Mouse (Mus musculus) left cerebral cortex, adult 11 months (tissue): ENCODE measurements around the gene Psma6.
"Not testable (repeated sequence)": the region's sequence is repeated elsewhere in the genome, so short reads cannot be mapped to it uniquely, and the experiment has no call there.

ENCODE experiments used
- DNase-seq: peaks from one replicate; pipeline ENCODE4 v3.0.0; 2022; ENCODE audit warnings: low spot score

Gene Psma6

DNA sequence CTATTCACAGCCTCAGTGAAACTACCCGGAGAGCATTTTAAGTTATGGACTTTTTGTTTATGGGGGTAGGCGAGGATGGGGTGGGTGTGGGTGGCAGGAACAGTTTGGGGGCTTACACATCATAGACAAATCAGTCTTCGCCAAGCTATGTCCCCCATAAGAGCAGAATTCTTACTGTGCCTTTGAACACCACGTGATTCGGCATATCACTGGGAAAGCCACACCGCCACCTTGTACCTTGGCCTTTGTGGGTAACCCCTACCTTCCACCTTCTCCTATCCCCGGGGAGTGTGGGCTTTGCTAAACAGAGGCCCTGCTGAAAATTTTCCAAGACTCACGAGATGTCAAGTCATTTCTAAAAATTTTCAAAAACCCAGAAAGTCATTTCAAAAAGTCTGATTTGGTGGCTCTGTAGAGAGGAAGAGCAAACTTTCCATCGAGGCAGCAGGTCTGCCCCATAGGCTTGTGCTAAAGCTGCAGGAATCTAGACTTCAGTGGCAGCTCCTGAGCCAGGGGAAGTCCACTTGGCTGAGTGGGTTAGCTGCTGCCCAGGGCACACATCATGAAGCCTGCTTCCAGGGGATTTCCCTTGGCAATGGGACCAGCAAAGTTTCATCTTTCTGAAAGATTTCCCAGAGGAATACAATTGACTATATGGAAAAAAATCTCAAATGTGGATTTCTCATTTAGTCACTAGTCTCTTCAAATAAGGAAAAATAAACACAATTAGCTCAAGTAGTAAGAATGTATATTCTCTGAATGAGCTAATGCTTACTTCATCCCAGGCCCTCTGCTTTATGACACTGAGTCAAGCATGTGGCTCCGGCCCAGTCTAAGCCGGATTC is 8.9 kb downstream of the Psma6 start:
- DNase-seq: no peak

DNA sequence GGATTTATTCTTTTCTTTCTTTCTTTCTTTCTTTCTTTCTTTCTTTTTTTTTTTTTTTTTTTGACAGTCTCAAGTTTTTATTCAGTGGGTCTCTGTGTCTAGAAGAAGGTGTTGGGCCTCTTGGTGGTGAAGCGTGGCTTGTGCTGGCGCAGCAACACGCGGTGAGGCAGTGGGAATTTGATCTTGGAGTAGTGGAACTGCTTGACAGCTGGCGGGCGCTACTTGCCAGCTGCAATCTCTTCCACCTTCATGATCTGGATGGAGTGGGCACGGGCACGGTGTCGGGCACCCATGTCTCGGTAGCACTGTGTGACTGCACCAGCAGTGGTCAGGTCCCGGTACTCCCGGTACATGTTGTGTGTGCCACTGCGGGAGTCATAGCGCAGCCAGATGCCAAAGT is 11.6 kb downstream of the Psma6 start:
- DNase-seq: not testable (repeated sequence)

DNA sequence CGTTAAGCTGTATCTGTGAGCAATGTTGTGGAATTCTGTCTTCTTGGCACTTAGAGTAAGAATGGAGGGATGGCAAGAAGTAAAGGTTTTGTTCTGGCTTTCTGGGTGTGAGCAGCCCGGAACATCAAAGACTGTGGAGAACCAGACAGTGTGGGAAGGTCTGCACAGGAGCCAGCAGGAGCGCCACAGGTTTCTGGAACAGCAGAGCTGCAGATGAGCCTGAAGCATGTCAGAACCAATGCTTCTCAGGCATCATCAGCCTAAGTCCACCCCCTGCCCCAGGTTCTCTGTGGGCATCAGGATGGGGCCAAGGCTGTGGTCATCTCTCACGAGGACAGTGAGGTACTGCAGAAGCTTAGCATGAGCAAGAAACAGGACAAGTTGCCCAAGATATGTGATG is 12.5 kb downstream of the Psma6 start:
- DNase-seq: no peak

DNA sequence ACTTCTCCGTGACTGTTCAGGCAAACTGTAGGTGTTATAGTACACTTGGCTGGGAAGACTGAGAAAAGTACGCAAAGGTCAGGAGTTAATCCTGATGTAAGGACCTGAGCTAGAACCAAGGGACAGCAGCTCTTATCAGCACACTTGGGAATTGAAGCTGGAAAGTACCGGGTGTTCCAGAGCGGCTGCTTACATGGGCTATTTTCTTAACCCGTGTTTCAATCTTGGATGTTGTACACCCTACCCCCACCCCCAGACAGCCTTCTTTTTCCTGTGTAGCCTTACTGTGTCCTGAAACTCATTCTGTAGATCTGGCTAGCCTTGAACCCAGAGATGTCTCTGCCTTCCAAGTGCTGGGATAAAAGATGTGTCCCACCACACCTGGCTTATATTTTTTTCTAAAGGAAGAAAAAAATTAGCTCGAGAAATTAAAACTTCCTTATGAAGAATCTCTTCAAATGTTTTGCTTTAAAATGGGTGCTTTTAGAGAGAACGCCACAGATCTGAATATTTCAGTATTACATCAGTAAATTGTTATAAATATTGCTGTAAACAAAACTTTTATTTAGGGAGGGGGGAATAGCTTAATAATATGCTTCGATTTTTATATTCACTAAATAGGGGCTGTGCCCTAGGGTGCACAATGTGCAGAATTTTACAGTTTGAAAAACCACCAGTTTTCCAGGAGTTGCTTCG is 13.7 kb downstream of the Psma6 start:
- no peak for DNase-seq

DNA sequence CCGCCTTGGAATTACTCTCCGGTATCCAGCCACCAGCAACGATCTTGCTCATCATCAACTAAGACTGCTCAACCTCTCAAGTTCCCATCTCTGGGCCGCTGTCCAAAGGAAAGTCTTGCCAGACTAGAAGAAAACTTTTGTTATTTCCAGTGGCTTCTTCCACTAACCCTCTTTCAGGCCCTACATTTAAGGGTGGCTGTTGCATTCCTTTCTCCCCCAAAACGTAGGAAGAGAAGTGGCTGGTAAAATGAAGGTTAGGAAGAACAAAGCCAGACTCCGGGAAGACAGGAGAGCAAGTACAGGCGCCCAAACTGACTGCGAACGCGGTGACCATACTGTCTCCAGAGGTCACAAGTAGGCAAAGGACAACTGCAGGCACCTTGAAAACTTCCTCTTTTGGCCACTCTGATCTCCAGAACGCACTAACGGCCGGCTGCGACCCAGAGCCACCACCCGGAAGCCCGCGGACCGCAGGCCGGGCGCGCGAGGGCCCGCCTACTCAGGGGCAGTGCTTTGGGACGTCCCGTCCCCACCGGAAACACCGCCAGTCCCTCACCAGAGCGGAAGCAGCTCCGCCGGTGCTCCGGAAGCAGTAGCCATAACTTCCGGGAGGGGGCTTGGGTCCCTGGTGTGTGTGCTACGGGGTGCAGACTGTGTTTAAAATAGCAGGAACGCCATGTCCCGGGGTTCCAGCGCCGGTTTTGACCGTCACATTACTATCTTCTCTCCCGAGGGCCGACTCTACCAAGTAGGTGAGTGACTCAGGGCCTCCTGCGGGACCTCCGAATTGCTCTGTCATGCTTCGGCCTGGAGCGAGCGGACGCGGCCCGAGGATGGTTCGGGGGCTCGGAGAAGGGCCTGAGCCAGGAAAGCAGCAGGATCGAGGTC is 14.5 kb downstream of the Psma6 start:
- peak; percentile 84 for DNase-seq

DNA sequence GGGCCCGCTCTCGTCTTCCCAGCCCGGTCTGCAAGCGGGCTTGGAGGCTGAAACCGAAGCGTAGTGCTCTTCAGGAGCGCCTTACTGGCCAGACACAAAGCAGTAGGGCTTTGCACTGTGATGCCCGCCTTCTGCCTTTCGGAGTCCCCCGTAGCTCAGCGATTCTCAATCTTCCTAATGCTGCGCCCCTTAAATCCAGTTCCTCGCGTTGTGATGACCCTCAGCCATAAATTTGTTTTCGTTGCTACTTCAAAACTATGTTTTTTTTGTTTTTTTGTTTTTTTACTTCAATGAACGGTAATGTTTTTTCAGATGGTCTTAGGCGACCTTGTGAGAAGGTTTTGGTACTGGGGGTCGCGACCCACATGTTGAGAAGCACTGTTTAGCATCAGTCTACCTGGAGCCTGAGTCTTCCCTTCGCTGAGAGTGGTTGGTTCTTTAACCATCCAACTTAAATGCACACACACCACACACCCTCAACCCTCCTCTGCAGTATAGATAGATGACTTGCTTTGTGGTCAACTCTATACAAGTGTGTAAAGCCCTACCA is 15.2 kb downstream of the Psma6 start:
- DNase-seq: no peak

DNA sequence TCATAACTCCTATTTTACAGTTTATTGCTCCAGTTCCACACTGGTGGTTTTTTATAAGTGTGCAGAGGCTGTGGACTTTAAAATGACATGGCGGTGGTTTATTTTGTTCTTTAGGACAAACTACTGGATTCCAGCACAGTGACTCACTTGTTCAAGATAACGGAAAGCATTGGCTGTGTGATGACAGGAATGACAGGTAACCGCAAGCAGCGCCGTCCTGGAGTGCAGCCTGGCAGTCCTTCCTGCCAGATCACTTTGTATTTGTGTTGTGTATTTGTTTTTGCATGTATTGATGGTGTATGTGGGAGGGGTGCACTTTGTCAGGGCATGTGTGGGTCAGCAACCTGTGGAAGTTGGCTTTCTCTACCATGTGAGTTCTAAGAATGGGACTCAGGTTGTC is 23.9 kb downstream of the Psma6 start:
- no peak for DNase-seq

DNA sequence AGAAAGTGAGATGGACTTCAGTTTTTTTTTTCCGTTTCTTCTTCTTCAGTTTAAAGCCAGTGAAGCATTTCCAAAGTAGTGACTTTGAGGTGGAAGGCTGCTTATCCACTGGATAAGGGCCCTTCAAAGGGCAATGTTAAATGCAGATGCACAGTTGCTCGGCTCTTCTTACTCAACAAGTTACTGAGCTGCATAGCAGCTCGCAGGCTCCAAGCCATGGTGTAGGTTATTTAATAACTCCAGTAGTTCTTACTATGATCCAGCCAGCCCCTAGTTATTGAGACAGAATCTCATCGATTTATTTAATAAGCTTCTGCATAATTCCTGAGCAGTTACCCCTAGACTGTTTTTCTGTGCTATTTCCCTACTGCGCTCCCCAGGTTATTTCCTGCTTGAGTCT is 31.2 kb downstream of the Psma6 start:
- DNase-seq: no peak

DNA sequence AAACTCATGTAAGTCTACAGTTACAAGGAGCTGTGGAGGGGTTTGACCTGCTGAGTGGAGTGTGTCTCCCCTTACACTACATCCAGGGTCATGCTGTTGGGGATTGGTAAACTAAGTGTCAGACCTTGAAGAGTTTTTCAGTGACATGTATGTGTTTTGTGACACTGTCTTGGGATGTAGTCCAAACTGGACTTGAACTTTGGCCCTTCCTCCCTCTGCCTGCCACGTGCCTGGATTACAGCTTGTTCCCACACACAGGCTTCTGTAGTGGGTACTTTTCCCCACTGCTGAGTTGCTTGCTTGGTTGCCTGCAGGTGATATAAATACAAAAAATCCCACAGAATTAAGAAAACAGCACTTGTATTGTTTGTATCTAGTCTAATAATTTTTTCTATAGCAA is 31.7 kb downstream of the Psma6 start:
- no peak for DNase-seq

DNA sequence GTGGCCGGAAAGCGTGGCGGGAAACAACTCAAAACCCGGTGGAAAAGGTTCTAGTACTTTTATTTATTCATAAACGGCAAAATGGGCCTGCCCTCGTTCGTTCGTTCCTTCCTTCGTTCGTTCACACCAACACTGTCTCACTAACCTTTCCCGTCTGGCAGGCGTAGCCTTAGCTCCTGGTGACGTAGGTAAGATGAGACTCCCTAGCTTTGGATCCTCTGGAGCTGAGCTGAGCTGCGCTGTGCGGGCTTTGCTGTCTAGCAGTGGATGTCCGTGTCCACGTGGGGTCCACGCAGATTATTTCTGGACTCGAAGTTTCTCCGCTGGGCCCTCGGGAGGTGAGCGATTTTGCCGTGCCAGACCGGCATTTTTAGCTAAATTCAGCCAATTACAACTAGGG is 36.2 kb downstream of the Psma6 start:
- no peak for DNase-seq

DNA sequence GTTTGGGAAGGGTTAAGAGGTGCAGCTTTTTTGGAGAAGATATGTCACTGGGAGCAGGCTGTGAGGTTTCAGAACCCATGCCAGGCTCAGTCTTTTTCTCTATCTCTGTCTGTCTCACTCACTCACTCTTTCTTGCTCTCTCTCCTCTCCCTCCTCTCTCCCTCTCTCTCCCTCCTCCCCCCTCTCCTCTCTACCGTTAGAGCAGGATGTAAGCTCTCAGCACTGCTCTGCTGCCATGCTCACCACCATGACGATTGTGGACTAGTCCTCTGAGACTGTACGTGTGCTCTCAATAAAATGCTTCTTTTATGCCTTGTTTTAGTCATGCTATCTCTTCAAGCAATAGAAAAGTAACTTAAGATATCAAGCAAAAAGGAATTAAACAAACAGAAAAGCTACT is 38.0 kb downstream of the Psma6 start:
- no peak for DNase-seq

DNA sequence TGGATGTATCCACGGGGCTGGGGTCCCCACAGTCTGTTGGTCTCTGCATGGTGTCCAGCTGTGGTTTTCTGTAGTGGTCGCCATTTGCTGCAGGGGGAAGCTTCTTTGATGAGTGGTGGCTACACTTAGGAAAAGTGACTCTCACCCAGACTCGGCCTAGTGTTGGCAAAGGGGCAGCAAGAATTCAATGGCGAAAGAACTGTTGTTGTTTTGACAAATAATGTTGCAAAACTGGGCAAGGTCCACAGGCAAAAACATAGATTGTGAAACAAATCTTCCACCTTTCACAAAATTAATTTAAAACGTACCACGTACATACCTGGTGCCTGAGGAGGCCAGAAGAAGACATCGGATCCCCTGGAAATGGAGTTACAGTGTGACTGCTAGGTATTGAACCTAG is 42.3 kb downstream of the Psma6 start:
- no peak for DNase-seq

DNA sequence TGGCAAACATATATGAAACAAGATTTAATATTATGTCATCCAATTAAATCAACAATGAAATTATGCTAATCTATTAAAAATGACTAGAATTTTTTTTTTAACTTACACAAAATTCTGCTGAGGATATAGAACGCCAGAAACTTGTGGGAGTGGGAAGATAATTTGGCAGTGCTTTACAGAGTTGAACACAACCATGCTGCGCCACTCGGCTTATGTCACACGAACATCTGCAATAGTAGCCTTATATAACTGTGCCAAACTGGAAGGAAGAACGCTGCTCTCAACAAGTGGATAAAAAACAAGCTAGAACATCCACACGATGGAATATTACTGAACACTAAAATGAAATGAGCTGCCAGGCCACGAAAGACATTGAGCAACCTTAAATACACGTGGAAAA is 45.2 kb downstream of the Psma6 start:
- no peak for DNase-seq

DNA sequence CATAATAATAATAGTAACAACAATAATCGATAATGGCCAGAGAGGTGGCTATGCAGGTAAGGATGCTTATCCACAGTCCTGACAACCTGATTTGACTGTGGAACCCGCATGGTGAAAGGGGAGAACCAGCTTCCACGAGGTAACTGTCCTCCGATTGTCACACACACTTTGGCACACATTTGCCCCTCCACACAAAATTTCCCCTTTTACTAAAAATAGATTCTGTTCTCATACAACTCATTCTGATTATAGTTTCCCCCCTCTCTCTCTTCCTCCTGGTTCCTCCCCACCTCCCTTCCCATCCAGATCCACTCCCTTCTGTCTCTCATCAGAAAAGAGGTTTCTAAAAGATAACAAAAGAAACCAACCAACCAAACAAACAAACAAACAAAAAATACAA is 45.9 kb downstream of the Psma6 start:
- no peak for DNase-seq

DNA sequence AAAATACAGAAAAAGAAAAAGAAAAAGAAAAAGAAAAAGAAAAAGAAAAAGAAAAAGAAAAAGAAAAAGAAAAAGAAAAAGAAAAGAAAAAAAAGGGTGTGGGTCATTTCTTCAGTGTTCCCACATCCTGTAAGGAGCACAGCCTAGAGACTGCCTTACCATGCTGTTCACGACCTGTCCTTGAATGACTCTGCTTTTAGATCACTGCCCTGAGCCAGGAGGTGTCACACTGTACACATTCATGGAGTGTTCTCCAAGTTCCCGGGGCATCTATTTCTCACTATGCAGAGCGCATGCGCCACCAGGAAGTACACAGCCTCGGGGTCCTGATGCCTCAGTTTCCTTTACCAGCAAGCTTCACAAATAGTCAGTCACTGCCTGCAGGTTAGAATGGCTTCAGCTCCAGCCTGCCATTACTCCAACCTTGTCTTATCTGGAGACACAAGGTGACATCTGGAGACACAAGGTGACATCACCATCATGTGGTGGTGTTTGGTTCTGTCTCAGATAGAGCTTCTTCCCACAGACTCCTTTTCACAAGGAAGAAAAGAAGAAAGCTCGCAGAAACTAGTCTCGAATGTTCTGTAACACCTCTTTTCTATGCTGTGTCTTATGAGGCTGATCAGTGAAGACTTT is 48.4 kb downstream of the Psma6 start:
- DNase-seq: no peak

DNA sequence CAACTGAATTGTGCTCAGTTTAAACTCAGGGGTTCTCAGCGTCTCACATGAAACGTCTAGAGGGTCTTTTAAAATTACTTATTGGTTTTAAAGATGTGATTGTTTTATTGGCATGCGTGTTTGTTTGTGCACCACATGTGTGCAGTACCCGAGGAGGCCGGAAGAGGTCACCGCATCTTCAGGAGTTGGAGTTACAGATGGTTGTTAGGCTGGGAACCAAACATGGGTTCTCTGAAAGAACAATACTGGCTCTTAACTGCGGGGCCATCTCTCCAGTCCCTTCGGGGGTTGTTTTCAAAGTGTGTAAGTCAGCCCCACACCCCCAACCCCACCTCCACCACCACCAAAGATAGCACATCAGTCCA is 48.9 kb downstream of the Psma6 start:
- no peak for DNase-seq

DNA sequence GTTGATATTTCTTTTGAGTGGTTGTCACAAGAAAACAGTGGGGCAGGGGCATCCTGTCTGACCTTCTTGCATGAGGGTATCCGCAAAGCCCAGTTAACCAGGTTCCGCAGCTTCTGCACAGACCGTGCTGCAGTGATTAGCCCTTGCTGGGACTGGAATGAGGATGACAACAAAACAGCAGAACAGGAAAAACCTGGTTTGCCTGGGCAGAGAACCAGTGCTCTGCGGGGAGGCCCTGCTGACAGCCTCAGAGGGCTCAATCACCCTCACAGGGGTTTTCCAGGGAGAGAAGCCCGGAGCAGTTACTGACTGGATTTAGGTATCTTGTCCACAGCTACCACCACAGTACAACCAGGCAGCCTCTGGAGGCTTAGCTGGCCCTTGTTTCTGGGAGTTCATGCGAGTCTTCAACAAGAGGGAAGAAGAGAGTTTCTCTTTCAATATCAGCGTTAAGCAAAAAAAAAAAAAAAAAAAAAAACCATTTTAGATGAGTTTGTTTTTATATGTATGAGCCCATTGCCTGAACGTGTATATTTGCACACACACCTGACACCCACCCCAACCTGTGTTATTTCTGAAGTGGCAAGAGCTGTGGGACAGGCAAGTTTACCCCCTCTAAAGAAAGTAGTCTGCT is 49.9 kb downstream of the Psma6 start:
- DNase-seq: no peak

DNA sequence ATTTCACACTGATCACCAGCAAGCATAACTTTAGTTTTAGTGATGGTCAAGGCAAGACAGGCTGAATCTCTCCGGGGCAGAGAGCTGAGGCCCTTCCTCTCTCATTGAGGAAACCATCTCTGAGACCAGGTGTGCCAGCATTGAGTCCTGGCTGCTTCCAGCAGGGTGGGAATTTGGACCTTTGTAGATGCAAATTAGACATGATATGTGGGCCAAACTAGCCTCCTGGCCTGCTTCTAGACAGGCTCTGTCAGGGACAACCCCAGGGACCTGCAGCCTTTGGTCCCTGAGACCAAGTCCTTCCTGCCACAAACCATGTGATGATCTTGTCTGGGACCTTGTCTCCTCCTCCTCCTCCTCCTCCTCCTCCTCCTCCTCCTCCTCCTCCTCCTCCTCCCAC is 51.1 kb downstream of the Psma6 start:
- DNase-seq: no peak

DNA sequence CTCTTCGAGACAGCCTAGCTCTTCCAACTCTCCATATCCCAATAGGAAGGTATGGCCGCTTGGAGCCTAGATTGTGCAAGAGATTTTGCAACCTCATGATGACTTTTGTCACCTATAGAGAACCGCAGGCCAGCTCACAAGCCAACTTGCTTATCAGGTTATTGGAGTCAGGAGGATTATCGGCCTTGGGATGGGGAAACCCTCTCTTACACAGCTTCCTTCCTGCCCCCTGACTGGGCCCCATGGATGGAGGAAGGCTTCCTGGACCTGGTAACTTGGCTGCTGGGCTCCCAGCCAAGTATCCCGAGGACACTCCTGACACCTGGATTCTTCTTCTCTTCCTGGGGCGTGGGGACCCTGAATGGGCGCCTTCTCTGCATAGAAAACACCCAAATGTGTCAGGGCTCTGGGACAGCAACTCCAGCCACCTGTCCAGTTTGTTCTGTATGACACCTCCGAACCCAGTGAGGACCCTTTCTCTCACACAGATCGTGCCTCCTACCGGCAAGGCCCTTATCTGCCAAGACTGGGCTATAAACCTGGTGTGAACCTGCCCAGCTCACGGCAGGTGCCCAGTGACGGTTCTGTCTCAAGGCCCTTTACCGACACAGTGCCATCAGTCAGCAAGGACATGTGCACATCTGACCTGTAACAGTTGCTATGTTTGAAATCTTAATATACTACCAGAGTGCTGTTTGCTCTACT is 53.3 kb downstream of the Psma6 start:
- DNase-seq: no peak

DNA sequence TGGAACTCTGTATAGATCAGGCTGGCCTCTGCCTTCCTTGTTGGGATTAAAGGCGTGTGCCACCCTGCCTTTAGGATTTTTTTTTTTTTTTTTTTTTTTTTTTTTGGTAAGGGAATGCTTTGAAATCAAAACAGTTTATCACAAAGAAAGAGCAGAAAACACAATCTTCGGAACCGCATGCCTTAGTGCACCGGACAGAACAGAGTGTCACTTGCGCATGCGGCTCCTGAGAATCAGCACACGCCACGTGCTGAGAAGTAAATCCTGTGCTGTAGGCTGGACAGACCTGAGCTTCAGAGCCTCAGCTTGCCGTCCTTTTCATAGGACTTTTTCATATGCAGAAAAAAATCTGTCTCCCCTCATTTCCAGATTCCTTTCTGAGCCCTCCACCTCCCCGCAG is 54.0 kb downstream of the Psma6 start:
- DNase-seq: no peak

DNA sequence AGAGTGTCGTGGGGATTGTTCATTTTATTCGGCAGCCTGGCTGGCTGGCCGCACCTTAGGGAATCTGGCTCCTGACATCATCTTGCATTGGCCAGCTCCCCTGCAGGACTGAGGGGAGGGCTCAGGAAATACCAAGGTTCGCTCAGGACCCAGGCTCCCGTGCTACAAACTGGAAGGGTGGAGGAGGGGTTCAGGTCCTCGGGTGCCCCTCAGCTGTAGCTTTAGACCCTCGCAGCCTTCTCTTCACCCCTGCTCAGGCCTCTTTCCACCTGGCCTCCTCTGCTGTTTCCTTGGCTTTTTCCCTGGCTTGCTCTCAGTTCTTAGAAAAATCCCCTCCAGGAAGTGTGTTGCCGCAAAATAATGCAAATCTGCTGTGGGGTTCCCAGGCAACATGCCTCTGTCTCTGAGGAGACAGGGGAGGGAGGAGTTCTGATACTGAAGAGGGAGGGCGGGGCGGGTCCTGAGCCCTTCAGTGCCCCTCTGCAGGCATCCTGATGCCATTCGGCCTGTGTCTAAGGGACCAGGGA is 54.7 kb downstream of the Psma6 start:
- DNase-seq: no peak
